Mouse (Mus musculus): Measurements from ENCODE around the gene Gm17662.
A peak's percentile ranks its signal among the peaks of the same experiment; 100 is the strongest.

Gm17662 gene

GRCm38 (mm10) chr4:104888499-104889262 lies 31.6 kb downstream of the Gm17662 start:
- no peak for DNase-seq

GRCm38 (mm10) chr4:104891708-104892107 lies 34.6 kb downstream of the Gm17662 start:
- DNase-seq: no peak

GRCm38 (mm10) chr4:104893588-104893987 lies 36.5 kb downstream of the Gm17662 start:
- DNase-seq: no peak

GRCm38 (mm10) chr4:104894004-104894734 lies 37.0 kb downstream of the Gm17662 start:
- DNase-seq: peak; percentile 34

DNA sequence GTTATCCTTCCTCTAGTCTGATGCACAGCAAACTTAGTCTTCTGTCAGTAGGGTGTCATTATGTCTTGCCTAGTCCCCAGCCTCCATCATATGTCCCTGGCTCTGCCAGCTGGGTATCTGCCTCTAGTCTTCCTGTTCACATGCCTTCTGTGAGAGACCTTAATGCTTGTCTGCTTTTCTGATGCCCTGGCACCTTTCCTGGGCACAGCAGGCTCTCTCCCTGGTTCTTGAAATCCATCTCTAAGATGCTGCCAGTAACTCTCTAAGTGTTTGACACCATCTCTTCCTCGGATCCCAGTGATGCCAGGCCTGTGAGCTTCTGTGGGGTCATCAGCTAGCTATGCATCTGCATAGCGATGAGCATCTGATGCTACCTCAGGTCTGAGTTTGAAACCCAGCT lies 45.7 kb downstream of the Gm17662 start:
- no peak for DNase-seq

- no peak for DNase-seq
Measured at GRCm38 (mm10) chr4:104905049-104905448, 47.9 kb downstream of the Gm17662 start.

Measured in layer of hippocampus, adult 9-11 months (tissue).